Mouse (Mus musculus): ENCODE data around the gene Usp6nl.

Gene Usp6nl

GRCm38 (mm10) chr2:6331324-6332137, 9.1 kb downstream of the Usp6nl start:
- no peak for DNase-seq (ENCODE audit: low spot score in 2 of 2)

- no peak for DNase-seq (ENCODE audit: low spot score in 2 of 2)
Observed at GRCm38 (mm10) chr2:6333570-6333969, 11.1 kb downstream of the Usp6nl start.

GRCm38 (mm10) chr2:6334011-6334410, 11.5 kb downstream of the Usp6nl start:
- no peak for DNase-seq (ENCODE audit: low spot score in 2 of 2)

GRCm38 (mm10) chr2:6335032-6335735, 12.7 kb downstream of the Usp6nl start:
- no peak for DNase-seq (ENCODE audit: low spot score in 2 of 2)

GRCm38 (mm10) chr2:6336013-6336412, 13.5 kb downstream of the Usp6nl start:
- no peak for DNase-seq (ENCODE audit: low spot score in 2 of 2)

GRCm38 (mm10) chr2:6336649-6337048, 14.2 kb downstream of the Usp6nl start:
- no peak for DNase-seq (ENCODE audit: low spot score in 2 of 2)

- no peak for DNase-seq (ENCODE audit: low spot score in 2 of 2)
Observed at GRCm38 (mm10) chr2:6337436-6337835, 15.0 kb downstream of the Usp6nl start.

- no peak for DNase-seq (ENCODE audit: low spot score in 2 of 2)
Observed at GRCm38 (mm10) chr2:6338031-6338629, 15.7 kb downstream of the Usp6nl start.

- DNase-seq (ENCODE audit: low spot score in 2 of 2) = no peak
Observed at GRCm38 (mm10) chr2:6340439-6340838, 18.0 kb downstream of the Usp6nl start.

GRCm38 (mm10) chr2:6341496-6341895, 19.0 kb downstream of the Usp6nl start:
- no peak for DNase-seq (ENCODE audit: low spot score in 2 of 2)

GRCm38 (mm10) chr2:6349256-6350092, 27.0 kb downstream of the Usp6nl start:
- DNase-seq (ENCODE audit: low spot score in 2 of 2) = no peak

GRCm38 (mm10) chr2:6350164-6350563, 27.7 kb downstream of the Usp6nl start:
- DNase-seq (ENCODE audit: low spot score in 2 of 2) = no peak

- no peak for DNase-seq (ENCODE audit: low spot score in 2 of 2)
Observed at GRCm38 (mm10) chr2:6350931-6351695, 28.6 kb downstream of the Usp6nl start.

GRCm38 (mm10) chr2:6352541-6352971, 30.1 kb downstream of the Usp6nl start:
- no peak for DNase-seq (ENCODE audit: low spot score in 2 of 2)

GRCm38 (mm10) chr2:6353060-6353459, 30.6 kb downstream of the Usp6nl start:
- no peak for DNase-seq (ENCODE audit: low spot score in 2 of 2)

- DNase-seq (ENCODE audit: low spot score in 2 of 2) = no peak
Observed at GRCm38 (mm10) chr2:6357306-6357705, 34.8 kb downstream of the Usp6nl start.

- no peak for DNase-seq (ENCODE audit: low spot score in 2 of 2)
Observed at GRCm38 (mm10) chr2:6359645-6360044, 37.2 kb downstream of the Usp6nl start.

GRCm38 (mm10) chr2:6363126-6363525, 40.7 kb downstream of the Usp6nl start:
- DNase-seq (ENCODE audit: low spot score in 2 of 2) = no peak

- no peak for DNase-seq (ENCODE audit: low spot score in 2 of 2)
Observed at GRCm38 (mm10) chr2:6363922-6364321, 41.5 kb downstream of the Usp6nl start.

GRCm38 (mm10) chr2:6366521-6366928, 44.1 kb downstream of the Usp6nl start:
- no peak for DNase-seq (ENCODE audit: low spot score in 2 of 2)

- DNase-seq (ENCODE audit: low spot score in 2 of 2) = no peak
Observed at GRCm38 (mm10) chr2:6366973-6367372, 44.5 kb downstream of the Usp6nl start.
